Mouse (Mus musculus): ENCODE data around the gene Abcc4. TPM values are rescaled to one million over a fixed set of nuclear protein-coding genes. Genes with fewer than 3 reads are reported as not detected.
A peak's percentile ranks its signal among the peaks of the same experiment; 100 is the strongest.

The Abcc4 gene
- total and polyA plus RNA-seq, 2 experiments from 2014 or later: 2.3 to 4.8 TPM

DNA sequence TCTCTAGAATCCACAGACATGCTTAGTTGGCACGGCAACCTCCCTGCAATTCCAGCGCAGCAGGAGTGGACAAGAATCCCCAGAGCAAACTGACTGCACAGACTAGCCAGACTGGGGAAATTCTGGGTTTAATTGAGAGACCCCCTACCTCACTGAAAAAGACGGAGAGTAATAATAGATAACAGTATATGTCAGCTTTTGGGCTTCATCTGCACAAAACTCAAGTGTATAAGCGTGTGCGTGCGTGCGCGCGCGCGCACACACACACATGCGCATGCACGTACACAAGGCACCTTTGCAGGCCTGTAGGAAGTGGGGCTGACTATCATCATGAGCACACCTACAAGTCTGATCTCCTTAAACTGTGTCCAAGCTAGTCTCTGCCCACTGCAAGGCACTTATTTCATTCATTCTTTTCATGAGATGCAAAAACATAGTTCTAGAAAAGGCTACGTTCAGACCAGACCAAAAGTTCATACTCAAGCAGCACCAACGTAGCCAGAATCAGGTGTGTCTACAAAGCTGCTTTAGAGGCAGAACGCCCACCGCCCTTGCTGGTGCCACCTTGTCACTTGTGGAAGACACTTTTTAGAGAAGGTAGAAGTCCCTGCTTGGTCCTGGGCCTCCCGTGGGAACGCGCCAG lies 232.7 kb downstream of the Abcc4 start:
- Histone ChIP-seq H3K9ac (replicated peaks; ENCODE audit: low read length) (peak overlapping the region; percentile 45; the same call in 1 of the 2 replicates), H3K9me3 (ENCODE audit: low read length) (no peaks in the 10 kb centered on the region), H3K27ac (no peak overlapping the region), H3K27me3 (ENCODE audit: insufficient read depth, low read length) (peaks cover 8% of the 10 kb centered on the region; the same call in 1 of the 2 replicates), H3K36me3 (ENCODE audit: insufficient read depth, low read length) (no peaks in the 10 kb centered on the region), H3K4me3 (ENCODE audit: low read length) (peak overlapping the region; percentile 53), H3K4me2 (ENCODE audit: low read depth, low read length) (peak overlapping the region; percentile 93), H3K4me1 (ENCODE audit: insufficient read depth, low read length) (0 out of 2 replicates have a peak, but pooled peaks cover 4% of the 10 kb centered on the region)
- peak; percentile 60 for ATAC-seq
- TF ChIP-seq CTCF (IDR thresholded peaks at IDR 0.05; ENCODE audit: low read depth): no peak
- WGBS: 7% methylated on average over 20 of the region's 20 CpGs
- peak; percentile 57 for DNase-seq (ENCODE audit: low spot score)

DNA sequence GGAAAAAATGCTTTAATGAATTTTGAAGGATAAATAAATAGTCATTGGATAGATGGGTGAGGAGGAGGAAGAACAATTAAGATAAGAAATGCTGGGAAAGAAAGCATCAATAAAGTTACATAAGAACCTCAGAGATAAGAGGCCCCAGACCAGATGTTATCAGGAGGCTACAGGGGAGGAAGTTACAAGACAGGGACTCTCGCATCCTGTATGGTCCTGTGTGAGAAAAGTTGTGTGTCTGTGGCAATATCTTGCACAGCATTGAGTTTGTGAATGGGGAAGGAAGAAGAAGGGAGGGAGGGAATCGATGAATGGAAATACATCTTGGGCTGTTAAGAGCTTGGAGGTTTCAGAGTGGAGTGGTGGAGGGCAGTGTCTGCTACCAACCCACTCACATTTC lies 240.7 kb downstream of the Abcc4 start:
- H3K4me2 ChIP-seq (ENCODE audit: low read depth, low read length): no peak overlapping the region
- no peak for TF ChIP-seq CTCF (IDR thresholded peaks at IDR 0.05; ENCODE audit: low read depth)
- no peak overlapping the region for H3K27ac ChIP-seq
- no peaks in the 10 kb centered on the region for H3K9me3 ChIP-seq (ENCODE audit: low read length)
- WGBS: 88% methylated on average over 2 of the region's 2 CpGs
- DNase-seq (ENCODE audit: low spot score): no peak
- no peak for ATAC-seq
- H3K4me3 ChIP-seq (ENCODE audit: low read length): no peak overlapping the region
- no peaks in the 10 kb centered on the region for H3K27me3 ChIP-seq (ENCODE audit: insufficient read depth, low read length)
- H3K36me3 ChIP-seq (ENCODE audit: insufficient read depth, low read length): no peaks in the 10 kb centered on the region
- no peak overlapping the region for H3K9ac ChIP-seq (replicated peaks; ENCODE audit: low read length)
- no peaks in the 10 kb centered on the region for H3K4me1 ChIP-seq (ENCODE audit: insufficient read depth, low read length)

DNA sequence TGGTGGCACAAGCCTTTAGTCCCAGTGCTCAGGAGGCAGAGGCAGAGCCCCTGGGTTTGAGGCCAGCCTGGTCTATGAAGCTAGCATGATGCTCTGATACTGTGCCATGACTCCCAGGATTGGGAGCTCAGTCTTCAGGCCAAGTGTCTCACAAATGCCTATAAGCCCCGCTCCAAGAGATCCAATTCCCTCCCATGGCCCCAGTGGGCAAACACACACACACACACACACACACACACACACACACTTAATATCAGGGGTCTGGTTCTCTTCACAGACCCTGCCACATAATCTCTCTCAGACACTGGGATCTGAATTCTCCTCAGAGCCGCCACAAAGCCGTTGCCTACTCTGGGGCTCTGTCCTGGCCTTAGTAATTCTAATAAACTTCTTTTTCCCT lies 241.6 kb downstream of the Abcc4 start:
- WGBS: 99% methylated on average over 3 of the region's 3 CpGs
- Histone ChIP-seq H3K9ac (replicated peaks; ENCODE audit: low read length) (no peak overlapping the region), H3K4me3 (ENCODE audit: low read length) (no peak overlapping the region), H3K4me1 (ENCODE audit: insufficient read depth, low read length) (no peaks in the 10 kb centered on the region), H3K27ac (no peak overlapping the region), H3K4me2 (ENCODE audit: low read depth, low read length) (no peak overlapping the region), H3K36me3 (ENCODE audit: insufficient read depth, low read length) (no peaks in the 10 kb centered on the region), H3K27me3 (ENCODE audit: insufficient read depth, low read length) (no peaks in the 10 kb centered on the region), H3K9me3 (ENCODE audit: low read length) (no peaks in the 10 kb centered on the region)
- TF ChIP-seq CTCF (IDR thresholded peaks at IDR 0.05; ENCODE audit: low read depth): no peak
- DNase-seq (ENCODE audit: low spot score) (no peak), ATAC-seq (no peak)

DNA sequence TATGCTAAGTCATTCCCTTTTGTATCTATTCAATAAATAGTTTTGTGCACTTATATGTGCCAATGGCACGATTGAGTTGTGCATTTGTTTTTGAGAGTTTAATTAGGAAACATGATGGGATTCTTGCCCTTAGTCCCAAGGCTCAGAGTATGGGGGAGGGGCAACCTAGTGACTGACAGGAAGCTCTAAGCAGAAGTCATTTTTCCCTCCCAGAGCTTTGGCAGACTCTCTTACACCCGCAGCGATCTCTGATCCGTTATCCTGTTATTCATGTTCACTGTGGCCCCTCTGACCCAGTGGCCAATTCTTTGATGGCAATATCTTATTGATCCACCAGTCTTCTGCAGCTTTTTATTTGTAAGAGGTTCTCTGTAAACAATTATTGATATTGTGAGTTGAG lies 253.4 kb downstream of the Abcc4 start:
- 56% methylated on average over 4 of the region's 4 CpGs for WGBS
- no peaks in the 10 kb centered on the region for H3K27me3 ChIP-seq (ENCODE audit: insufficient read depth, low read length)
- H3K9ac ChIP-seq (replicated peaks; ENCODE audit: low read length): no peak overlapping the region
- no peaks in the 10 kb centered on the region for H3K9me3 ChIP-seq (ENCODE audit: low read length)
- H3K4me1 ChIP-seq (ENCODE audit: insufficient read depth, low read length): no peaks in the 10 kb centered on the region
- no peak for TF ChIP-seq CTCF (IDR thresholded peaks at IDR 0.05; ENCODE audit: low read depth)
- ATAC-seq (no peak), DNase-seq (ENCODE audit: low spot score) (peak; percentile 18)
- no peak overlapping the region for H3K27ac ChIP-seq
- H3K4me3 ChIP-seq (ENCODE audit: low read length): no peak overlapping the region
- no peaks in the 10 kb centered on the region for H3K36me3 ChIP-seq (ENCODE audit: insufficient read depth, low read length)
- no peak overlapping the region for H3K4me2 ChIP-seq (ENCODE audit: low read depth, low read length)

DNA sequence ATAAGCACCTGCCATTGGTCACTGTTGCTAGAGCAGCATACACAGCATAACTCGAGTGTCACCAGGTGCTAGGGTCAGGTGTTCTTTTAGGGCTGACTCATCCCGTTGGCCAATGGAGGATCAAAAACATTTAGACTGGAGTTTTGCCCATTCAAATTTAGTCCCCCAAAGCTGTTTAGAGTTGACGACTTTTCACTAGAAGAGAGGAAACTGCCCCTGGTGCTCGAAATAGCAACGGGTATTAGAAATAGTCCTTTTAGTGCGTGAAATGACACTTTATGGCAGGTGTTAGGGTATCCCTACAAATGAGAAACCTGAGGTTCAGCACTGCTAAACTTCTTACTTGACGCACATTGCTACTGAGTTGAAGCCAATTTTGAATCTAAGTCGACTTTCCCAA lies 265.9 kb downstream of the Abcc4 start:
- ATAC-seq (no peak), DNase-seq (ENCODE audit: low spot score) (no peak)
- no peak for TF ChIP-seq CTCF (IDR thresholded peaks at IDR 0.05; ENCODE audit: low read depth)
- Histone ChIP-seq H3K27me3 (ENCODE audit: insufficient read depth, low read length) (peaks cover 5% of the 10 kb centered on the region; the same call in 1 of the 2 replicates), H3K27ac (no peak overlapping the region), H3K4me3 (ENCODE audit: low read length) (no peak overlapping the region), H3K9me3 (ENCODE audit: low read length) (no peaks in the 10 kb centered on the region), H3K36me3 (ENCODE audit: insufficient read depth, low read length) (no peaks in the 10 kb centered on the region), H3K4me2 (ENCODE audit: low read depth, low read length) (no peak overlapping the region), H3K4me1 (ENCODE audit: insufficient read depth, low read length) (no peaks in the 10 kb centered on the region; the same call in 1 of the 2 replicates), H3K9ac (replicated peaks; ENCODE audit: low read length) (no peak overlapping the region)
- WGBS: 83% methylated on average over 8 of the region's 8 CpGs

DNA sequence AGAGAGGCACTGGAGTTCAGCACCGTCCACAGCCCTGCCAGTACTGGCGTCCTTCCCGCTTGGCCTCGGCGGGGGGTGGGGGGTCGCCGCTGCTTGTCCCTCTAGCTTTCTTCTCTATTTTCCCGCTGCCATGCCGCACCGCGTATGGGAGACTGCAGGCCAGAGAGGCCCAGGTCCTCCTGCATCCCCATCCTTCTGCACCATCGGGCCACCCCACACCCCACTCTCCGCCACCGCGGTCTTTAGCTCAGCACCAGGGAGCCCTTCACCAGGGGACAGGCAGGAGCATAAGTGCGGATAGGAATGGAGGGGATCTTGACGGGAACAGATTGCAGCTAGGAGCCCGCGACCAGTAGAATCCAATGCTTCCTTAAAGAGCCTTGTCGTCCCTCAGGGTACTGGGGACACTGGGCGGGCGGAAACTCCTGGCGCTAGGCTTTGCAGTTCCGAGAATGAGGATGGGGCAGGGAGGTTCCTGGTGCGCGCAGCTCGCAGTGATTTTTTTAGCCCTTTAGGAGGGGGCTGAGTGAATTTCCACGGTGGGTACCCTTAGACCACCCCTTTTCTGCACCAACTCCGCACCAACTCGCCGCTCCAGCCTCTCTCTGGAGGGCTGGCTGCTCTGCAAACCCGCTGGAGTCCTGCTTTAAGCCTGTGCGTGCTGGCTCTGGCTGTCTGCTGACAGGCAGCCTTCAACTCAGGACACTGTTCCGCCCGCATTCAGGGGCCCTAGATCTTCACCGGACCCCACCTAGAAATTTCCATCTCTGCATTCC lies 268.7 kb downstream of the Abcc4 start:
- Histone ChIP-seq H3K9ac (replicated peaks; ENCODE audit: low read length) (peak overlapping the region; percentile 43), H3K4me1 (ENCODE audit: insufficient read depth, low read length) (no peaks in the 10 kb centered on the region; the same call in 1 of the 2 replicates), H3K27ac (peak overlapping the region; percentile 49; the same call in 1 of the 2 replicates), H3K4me2 (ENCODE audit: low read depth, low read length) (peak overlapping the region; percentile 63), H3K27me3 (ENCODE audit: insufficient read depth, low read length) (peaks cover 18% of the 10 kb centered on the region), H3K4me3 (ENCODE audit: low read length) (peak overlapping the region; percentile 39), H3K9me3 (ENCODE audit: low read length) (no peaks in the 10 kb centered on the region), H3K36me3 (ENCODE audit: insufficient read depth, low read length) (no peaks in the 10 kb centered on the region)
- no peak for TF ChIP-seq CTCF (IDR thresholded peaks at IDR 0.05; ENCODE audit: low read depth)
- under 1% methylated on average over 36 of the region's 36 CpGs for whole genome bisulfite sequencing
- DNase-seq (ENCODE audit: low spot score) (peak; percentile 43), ATAC-seq (peak; percentile 82)
